Mouse (Mus musculus) G1E (cell line): Measurements from ENCODE around the gene D730048I06Rik.

Experiments
- CTCF ChIP-seq: IDR thresholded peaks from 2 replicates; pipeline ENCODE4 v1.5.1; 2012; ENCODE audit warnings: low read depth, low read length, inconsistent platforms, mixed read lengths
- POLR2AphosphoS5 ChIP-seq: IDR thresholded peaks from 2 replicates; pipeline ENCODE4 v1.6.1; 2012; ENCODE audit warnings: low read depth, low read length, inconsistent platforms; ENCODE audit not compliant: insufficient replicate concordance

- TF ChIP-seq CTCF (no peak), POLR2AphosphoS5 (no peak)
Measured at GRCm38 (mm10) chr9:35756843-35757242, 33.1 kb downstream of the D730048I06Rik start.
